Mouse (Mus musculus) naive thymus-derived CD4-positive, alpha-beta T cell, adult 2 months (primary cell): ENCODE measurements at regions not wholly inside any gene's neighbourhood (a gene's known extent, or its start where the extent isn't known, plus 50 kb on each side); places are given as distances from the start of the nearest gene placed in this dataset.

ENCODE experiments used
- DNase-seq: peaks from one replicate; pipeline ENCODE4 v3.0.0-alpha.2; 2011; ENCODE audit warnings: low read depth

DNA sequence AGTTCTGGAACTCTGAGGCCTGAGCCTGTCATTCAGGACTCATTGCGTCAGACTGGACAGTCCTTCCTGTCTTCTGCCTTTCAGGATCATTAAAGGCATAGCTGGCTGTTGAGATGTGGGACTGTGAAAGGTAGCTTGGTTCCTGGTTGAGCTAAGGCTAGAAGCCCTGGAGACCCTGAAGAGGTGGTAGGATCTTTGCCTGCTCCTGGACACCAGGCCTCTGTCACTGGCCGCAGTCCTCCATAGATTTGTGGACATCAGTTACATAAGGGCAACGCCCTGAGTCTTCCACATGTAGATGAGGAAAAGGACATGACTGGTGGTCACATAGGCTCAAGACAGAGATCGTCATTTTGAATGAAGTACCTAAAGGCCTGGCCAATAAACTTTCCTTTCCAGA lies 127.9 kb downstream of the Opa1 start:
- no peak for DNase-seq

DNA sequence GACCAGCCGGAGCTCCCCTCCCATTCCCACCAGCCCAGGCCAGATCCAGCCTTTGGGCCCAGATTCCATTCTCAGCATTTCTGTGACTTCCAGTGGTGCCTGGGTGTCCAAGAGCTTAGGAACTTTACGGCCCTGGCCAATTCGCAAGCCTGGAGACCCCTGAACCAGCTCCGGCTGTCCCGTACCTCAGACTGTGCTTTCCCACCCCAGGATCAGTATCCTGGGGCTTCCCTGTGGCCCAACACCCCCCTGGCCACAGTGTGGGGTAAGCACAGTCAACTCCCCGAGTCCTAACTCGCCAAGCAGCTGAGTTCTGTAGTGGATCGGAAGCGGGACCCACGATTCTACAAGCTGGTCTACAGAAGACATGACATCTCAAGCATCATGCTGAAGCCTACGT lies 128.5 kb downstream of the Opa1 start:
- DNase-seq, result no peak

DNA sequence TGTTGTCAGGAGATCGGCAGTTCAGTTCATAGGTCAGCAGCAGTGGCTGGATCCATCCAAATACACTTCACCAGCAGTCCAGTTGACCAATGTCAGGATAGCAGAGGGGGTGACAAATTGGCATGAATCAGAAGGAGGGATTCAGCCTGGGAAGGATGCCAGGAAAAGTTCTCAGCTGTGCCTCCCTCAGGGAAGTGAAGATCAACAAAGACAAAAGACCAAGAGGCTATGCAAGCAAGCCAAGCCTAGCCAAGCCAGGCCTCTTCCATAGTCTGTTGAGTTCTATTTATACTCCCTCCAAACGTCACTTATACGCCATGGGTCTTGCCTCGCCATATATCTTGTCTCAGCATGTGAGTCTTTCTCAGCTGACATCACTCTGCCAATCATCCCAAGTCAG lies 129.9 kb downstream of the Opa1 start:
- DNase-seq, result no peak

DNA sequence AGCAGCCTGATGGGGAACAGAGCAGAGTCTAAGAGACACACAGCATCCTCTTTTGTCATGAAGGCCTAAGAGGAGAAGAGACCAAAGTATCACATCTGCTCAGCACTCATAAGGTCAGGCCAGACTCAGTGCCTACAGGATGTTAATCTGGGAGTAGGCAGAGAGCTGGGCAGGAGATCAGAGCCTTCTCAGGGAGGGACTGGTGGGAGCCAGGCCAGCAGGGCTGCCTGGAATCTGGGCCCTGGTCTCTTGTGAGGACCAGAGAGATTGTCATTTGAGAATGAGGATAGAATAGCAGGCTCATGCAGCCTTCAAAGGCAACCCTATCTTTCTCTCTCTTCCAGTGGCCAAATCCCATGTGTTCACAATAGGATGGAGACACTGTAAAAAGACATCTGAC lies 132.3 kb downstream of the Opa1 start:
- no peak for DNase-seq

DNA sequence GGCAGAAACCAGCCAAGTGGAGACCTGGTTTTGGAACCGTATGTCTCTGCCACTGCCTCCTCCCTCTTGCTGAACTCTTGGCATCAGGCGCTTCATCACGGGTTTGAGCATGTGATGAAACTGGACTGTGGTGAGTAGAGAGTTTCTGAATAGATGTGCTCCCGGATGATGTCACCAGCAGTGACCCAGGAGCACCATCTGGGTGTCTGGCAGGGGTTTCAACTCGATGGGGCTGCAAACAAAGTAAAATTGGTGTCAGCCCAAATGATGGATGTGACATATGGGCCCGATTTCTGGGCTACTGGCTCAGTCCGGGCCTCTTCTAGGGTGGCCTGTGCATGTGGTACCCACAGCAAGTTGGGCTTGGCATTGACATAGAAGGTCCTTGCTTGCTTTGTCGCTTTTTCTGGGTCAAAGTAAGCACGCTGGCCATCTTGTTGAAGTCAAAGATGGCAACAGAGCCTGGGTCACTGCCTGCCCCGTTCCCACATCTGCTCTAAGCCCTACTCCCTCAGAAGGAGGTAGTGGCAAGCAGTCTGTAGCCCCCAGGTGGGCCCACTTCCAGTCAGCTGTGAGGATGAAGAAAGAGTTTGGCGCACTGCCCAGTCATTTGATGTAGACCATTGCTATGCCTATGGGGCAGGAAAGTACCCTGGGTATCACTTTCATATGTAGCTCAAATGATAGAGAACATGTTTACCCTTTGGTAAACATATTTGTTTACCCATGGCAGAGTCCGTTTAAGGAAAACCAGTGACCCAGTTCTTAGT lies 133.0 kb downstream of the Opa1 start:
- DNase-seq, result no peak

DNA sequence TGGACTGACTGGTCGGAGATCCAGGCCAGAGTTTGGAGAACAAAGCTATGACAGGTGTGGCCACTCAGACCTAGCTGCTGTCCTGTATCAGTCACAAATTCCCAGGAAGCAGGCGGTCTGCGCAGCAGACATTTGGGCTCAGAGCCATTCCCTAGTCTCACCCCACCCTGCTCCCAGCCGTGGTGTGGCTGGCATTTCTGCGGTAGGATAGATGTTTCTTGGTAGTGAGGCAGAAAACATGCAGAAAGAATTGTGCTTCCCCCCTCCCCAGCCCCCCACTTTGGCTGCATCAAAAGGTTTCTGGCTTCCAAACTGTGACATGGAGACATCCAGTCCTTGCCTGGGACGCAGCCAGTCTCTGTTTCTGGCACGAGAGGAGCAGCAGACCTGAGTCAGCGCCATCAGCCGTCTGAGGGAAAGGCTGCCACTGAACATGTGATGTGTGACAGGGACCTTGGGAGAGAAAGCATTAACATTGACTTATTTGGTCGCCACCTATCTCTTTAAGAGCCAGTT lies 135.5 kb downstream of the Opa1 start:
- DNase-seq, result no peak

DNA sequence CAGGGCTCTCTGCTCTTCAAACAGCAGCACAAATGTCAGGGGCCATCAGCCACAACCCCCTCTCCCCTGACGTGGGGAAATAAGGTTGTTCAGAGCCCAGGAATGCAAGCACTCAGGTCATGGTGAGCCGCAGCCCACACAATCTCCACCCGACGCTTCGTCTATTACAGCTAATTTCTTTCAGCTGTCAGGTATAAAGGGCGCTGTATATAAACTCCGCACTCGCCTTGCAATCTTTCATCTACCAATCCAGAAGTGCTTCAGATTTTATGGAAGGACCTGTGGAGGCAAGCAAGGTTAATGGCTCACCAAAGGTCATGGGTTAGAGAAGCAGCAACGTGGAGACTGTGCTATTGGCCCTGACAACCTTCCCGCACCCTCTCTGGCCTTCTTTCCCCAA lies 139.8 kb downstream of the Opa1 start:
- DNase-seq, result no peak

DNA sequence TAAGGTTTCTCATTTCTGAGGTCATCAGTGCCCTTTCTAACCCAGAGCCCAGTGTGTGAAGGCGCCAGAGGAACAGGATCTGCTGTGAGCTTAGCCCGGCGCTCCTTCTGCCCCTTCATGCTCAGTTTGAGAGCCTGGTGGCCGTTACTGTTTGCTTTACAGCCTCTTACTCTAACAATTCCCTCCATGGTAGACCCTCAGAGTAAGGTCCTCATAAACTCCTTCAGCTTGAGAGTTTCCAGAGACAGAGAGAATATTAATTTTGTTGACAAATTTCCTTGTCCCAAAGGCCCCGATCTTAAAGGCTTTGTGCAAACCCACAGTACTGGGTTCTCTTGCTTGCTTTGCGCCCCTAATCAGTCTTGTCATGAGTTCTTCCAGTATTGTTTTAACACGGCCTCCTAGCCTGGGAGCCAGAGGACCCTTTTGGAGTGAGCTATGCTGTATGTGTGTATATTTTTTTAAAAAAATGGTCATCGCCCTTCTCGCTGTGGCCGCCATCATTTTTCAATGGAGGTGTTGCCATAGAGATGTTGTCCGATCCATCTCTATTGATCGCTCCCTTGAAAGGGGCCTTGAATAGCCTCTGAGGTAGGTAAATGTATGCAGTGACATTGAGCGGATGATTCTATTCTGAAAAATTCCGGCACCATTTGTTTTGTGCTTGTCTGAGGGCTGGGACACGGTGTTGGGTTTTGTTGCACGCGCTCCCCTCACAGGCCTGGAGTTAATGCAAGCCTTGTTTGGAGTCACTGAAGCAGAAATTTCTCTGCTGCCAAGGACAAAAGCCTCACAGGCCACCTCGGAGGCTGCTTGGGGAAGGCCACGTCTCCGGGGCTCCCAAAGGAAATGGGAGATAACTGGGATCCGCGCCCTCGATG lies 140.7 kb downstream of the Opa1 start:
- DNase-seq, result no peak

DNA sequence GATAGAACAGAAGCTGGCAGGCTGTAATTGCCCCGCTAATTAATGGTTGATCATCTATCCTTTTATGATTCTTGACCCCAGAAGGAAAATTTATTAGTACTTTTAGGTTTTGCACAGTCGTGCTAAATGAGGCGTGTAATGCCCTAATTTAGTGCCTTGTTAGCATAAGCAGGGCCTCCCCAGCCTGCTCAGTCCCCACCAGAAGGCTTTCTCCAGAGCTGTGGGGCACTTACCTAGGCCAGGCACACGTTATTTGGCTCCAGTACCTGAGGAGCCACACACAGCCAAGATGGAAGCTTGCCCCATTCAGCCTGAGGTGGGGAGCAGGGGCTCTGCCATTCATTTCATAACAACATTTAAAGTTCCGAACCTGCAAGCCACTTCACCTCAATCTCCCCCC lies 146.0 kb downstream of the Opa1 start:
- DNase-seq, result no peak

DNA sequence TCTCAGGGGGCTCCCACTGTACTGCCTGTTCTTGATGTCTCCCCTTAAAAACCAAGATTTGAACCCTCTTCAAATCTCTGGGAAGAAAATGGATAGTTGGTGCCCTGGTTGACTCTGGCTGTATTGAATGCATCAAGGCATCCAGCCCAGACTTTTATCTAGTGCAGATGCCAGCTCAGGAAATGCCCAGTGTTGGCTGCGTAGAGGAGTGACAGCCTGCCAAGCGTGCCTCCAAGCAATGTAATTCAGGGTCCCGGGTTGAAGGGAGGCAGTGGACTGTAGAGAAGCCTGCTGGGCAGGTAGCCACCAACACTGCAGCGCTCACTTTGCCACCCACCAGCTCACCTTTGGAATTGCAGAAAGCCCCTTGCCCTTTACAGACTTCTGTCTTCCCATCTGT lies 146.4 kb downstream of the Opa1 start:
- no peak for DNase-seq

DNA sequence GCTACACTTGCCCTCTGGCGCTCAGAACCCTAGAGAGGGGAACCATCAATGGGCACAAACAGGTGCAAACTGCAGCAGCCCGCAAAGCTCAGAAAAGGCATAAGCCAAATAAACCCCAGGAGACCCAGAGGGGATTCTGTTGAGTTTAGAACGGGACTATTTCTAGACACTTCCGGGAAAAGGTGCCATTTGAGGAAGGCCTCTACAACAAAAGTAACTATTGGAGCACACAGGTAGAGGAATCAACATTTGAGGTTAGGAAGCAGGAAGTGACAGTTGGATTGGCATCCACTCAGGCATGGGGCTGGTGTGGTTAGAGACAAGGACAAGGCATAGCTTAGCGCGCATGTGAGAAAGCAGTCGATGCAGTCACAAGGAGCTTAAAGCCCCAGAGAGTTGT lies 148.3 kb downstream of the Opa1 start:
- DNase-seq, result no peak

DNA sequence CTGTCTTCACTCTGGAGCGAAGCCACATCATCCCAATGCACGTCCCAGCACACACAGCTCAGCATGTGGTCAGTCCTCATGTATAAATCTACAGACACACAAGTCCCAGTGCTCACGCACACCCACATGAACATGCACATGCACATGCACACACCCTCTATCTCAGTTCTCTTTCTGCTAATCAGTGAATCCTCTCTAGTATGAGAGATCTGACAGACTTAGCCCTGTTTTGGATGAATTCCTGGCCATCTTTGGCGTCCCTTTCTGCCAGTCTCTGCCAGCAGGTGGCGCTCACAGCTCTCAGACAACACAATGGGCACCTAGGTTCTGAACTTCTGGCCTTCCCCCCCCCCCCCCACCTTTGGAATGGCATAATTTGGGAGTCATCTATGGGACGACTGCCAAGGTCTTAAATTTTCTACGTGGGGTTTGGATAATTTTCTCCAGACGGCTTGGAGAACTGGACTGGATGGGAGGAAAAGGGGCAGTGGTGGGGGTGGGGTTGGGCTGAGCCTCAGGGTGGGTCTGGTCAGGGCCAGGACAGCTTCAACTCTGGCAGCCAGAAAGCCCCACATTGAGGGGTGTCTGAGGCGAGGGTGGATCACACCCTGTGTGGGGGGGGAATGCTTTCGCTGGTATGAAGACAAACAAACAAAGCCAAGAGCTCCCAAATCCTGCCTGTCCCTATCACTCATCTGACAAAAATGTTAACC lies 149.8 kb downstream of the Opa1 start:
- peak; percentile 76 for DNase-seq

DNA sequence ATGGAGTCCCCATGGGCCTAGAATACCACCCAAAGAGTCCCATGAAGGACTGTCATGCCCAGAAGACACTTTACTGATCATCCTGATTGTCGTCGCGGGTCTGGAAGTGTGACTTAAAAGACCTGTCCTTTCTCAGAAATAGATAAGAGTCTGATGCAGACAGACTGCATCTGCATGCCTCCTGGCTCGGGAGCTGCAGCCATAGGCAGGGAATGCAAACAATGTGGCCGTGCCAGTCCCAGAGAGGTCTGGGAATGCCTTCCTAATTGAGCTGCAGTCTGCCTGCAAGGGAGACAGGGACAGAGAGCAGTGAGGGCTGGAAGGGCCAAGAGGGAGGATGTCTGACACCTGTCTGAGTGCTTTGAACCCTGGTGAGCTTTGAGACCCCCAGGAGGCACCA lies 150.9 kb downstream of the Opa1 start:
- no peak for DNase-seq

DNA sequence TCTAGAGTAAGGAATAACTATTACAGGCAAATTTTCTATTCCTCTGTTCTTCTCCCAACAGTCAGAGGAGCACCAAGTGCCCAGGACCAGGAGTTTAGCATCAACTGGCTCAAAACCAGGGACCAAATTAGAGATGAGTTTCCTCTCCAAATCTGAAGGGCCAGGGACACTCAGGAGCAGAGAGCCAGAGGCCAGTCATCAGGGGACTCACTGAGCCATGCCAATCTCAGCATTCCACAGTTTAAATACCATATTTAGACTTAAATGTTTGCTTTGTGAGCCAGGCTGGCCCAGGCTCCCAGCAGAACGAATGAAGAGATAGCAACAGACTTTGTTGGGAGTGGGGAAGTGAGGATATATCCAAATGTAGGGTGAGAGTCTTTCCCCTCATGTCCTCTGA lies 153.8 kb downstream of the Opa1 start:
- no peak for DNase-seq

DNA sequence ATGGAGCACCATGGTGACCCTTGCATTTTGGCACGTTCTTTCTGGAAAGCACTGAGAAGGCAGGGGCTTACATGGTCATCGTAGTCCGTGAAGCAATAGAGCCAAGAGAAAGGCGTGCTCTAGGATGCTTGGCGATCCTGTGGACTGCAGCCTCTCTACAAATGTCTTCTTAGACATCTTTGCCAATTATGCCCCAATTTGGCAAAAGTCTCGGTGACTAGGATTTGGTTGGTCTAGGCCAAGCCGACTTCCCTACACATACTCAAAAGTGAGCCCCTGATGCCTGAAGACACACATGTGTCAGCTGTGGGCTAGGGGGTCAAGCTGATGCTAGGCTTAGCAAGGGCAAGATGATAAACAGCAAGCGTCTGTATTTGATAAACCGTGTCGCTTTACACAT lies 154.7 kb downstream of the Opa1 start:
- no peak for DNase-seq

DNA sequence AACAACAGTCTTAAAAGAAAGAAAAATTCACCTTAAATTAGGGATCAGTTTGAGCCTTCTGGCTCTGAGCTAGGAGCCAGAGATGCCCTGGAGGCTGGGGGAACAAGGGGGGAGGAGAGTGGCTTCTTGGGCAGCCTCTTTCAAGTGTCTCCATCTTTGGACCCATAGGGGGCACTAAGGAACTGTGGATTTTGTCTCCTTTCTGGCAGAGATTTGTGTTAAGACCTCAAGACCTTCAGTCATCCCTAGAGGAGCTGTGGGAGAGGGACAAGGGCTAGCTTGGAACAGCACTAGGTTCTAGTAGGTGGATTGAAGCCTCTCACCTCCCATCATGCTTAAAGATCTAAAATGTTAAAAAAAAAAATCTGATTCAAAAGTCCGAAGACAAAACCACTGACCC lies 155.2 kb downstream of the Opa1 start:
- DNase-seq, result peak; percentile 7

DNA sequence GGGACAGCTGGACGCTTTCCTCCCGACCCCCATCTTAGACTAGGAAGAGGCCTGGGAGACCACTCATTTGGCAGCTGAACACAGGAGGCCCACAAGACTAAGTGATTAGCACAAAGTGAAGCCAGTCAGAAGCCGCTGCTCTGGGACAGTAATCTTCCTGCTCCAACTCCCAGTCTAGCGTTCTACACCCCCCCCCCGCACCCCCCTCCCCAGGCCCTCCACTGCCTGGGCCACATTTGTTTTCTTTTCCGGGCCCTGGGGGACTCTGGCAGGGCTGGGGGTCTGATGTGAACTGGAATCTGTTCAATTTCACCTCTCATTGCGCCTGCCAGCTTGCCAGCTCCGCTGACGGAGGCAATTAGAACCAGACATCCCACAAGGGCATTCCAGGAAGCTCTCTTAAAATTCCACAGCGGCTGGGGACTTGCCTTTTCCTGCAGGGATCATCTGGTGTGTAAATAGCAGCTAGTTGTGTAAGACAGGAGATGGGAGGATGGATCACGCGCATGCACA lies 155.7 kb downstream of the Opa1 start:
- no peak for DNase-seq

DNA sequence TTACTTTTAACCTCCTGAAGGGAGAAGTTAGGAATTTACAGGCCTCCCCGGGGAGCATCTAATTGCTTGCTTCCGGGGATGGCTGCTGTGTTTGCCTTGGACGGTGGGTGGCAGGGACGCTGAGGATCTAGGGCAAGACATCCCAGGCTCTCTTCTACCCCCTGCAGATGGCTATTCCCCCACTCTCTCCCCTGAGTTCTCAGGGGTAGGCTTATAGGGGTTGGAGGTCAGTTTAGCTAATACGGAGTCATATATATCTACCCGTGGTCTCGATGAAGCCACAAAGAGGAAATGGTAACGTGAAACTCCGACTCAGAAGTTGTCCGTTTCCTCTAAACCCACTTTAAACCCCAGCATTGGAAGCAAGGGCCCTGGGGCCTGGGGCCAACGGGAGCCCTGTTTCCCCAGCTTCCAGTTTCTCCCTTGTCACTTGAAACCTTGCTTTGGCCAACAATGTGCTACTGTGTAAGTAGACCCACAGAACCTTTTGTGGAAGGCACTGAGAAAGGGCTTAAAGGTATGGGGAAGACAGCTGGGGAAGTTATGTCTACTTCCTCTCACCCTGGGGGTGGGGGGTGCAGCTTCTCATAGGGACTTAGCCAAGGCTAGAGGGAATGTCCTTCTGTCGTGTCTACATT lies 156.4 kb downstream of the Opa1 start:
- DNase-seq, result peak; percentile 8

DNA sequence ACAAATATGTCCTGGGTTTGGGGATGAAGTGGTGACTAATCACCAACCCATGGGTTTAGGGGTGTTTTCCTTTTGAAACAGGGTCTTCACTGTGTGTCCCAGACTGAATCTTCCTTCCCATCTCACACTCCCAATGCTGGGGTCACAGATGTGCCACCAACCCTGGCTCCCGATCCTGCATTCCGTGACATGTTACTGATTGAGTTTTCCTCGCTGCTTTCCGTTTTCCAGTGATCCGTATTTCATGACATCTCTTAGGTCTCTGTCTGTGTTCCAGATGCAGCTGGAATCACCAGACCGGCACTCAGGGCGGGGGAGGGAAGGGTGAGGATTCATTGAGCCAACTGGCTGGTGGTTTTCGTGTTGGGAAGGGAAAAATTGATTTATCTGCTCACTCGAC lies 157.1 kb downstream of the Opa1 start:
- no peak for DNase-seq

DNA sequence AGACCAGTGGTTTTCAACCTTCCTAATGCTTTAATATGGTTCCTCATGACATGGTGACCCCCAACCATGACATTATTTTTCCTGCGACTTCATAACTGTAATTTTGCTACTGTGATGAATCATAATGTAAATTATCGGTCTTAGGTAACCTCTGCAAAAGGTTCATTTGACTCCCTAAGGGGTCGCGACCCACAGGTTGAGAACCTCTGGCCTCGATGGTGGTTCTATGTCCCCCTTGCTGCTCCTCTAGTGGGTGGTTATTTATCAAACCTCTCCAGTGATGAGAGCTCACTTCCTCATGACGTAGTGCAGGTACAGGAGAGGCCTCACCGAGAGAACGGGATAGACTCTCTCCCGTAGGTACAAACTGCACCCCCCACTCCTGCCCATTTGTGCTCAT lies 158.9 kb downstream of the Opa1 start:
- DNase-seq, result no peak

DNA sequence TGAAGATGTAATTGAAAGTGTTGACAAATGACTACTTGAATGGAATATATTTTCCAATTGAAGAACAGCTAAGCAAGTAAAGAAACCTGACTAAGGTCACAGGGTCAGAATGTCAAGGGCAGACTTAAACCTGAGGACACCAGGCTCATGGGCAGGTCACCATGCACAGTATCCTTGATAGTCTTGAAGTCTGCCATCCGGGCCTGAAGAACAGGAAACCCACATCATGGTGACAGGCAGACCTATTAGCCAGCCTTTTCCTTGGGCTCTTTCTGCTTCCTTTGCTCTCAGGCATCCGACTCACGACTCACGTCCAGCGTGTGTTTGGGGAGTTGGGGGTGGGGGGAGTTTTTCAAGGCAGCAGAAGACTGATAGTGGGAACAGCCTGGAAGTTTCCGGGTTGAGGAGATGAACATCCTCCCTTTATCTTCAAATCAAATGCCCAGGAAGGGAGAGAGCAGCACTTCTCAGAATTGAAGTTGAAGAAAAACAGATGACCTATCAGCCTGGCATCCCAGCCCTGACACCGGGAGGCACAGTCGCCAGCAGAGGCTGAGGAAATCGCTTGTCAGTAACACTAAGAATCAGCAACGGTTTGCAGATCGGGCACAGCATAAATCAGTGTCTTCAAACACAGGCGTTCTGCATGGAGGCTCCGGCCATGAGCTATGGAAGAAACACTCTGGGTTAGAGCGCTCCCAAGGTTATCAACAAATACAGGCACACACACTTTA lies 163.5 kb downstream of the Opa1 start:
- no peak for DNase-seq
